Mouse (Mus musculus): ENCODE results near the gene Nipa1. TPM values are rescaled to one million over a fixed set of nuclear protein-coding genes. Genes with fewer than 3 reads are reported as not detected.
"Not testable (repeated sequence)": the region's sequence is repeated elsewhere in the genome, so short reads cannot be mapped to it uniquely, and the experiment has no call there.

Nipa1 gene
- polyA plus RNA-seq, 1 experiment, result 1.2 TPM

DNA sequence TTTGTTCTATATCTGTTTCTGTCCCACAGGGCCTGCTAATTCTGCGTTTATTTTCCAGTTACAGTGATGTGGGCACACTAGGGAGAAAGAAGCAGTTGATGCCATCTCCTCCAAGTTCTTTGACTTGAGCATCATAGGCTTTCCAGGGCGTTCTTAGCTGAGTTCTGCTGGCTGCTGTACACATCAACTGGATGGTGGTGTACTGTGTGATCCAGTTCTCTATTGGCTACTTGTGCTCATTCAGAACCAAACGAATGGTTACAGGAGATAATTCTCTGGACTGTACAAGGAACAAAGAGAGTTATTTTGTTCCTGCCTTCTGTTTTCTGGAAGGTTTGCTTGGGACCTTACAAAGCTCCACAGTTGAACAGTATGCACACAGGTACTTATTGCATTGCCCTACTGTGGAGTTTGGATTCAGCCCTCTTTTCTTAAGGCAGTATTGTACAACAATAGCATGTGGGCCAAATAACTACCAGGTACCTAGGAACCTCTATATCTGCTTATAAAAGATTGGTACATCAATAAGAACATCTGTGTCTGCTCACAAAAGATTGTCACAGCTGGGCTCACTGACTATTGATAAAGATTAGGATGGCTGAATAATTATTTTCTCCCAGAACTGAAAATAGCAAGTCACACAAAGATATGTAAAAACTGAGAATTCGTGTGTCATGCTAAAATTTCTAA, 24.0 kb upstream of the Nipa1 start:
- Histone ChIP-seq H3K4me3 (replicated peaks) (no peak overlapping the region), H3K36me3 (ENCODE audit: control insufficient read depth) (no peaks in the 10 kb centered on the region), H3K9me3 (ENCODE audit: control insufficient read depth, low read length) (no peaks in the 10 kb centered on the region), H3K27me3 (ENCODE audit: control insufficient read depth) (no peaks in the 10 kb centered on the region), H3K4me1 (ENCODE audit: control insufficient read depth) (peaks cover 56% of the 10 kb centered on the region)
- TF ChIP-seq TAL1 (IDR thresholded peaks at IDR 0.05; ENCODE audit: low read length) (peak; percentile 72), GATA1 (IDR thresholded peaks at IDR 0.05; ENCODE audit: low read length) (peak; percentile 61)

DNA sequence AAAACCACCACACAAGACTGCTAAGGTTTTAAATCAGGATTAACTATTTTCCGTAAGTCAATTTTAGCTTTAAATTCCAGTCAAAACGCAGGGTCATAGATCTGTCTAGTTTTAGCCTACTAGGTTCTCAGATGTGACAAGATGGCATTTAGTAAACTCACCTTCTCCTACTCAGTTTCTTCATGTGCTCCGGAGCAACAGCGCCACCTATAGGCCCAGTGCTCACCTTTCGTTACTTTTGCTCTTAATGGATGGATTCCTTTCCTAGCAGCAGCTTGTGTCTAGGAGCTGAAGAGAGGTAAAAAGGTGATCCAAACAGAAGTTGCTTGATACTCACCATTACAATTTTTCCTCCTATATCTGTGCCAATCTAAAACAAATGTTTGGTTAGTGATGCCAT, 22.6 kb upstream of the Nipa1 start:
- Histone ChIP-seq H3K4me3 (replicated peaks) (no peak overlapping the region), H3K9me3 (ENCODE audit: control insufficient read depth, low read length) (no peaks in the 10 kb centered on the region), H3K36me3 (ENCODE audit: control insufficient read depth) (no peaks in the 10 kb centered on the region), H3K27me3 (ENCODE audit: control insufficient read depth) (no peaks in the 10 kb centered on the region), H3K4me1 (ENCODE audit: control insufficient read depth) (peaks cover 49% of the 10 kb centered on the region)
- no peak for TF ChIP-seq TAL1 (IDR thresholded peaks at IDR 0.05; ENCODE audit: low read length)
- no peak for TF ChIP-seq GATA1 (IDR thresholded peaks at IDR 0.05; ENCODE audit: low read length)

DNA sequence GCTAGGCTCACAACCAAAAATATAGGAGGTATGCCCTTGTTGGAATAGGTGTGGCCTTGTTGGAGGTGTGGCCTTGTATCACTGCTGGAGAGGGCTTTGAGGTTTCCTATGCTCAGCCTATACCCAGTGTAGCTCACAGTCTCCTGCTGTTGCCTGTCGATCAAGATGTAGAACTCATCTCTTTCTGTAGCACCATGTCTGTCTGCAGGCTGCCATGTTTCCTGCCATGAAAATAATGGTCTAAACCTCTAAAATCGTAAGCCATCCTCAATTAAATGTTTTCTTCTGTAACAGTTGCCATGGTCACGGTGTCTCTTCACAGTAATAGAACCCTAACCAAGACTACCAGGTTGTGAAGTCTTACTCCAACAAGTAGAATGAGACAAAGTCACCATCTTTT, 3.8 kb upstream of the Nipa1 start:
- Histone ChIP-seq H3K4me3 (replicated peaks) (no peak overlapping the region), H3K27me3 (ENCODE audit: control insufficient read depth) (no peaks in the 10 kb centered on the region)

DNA sequence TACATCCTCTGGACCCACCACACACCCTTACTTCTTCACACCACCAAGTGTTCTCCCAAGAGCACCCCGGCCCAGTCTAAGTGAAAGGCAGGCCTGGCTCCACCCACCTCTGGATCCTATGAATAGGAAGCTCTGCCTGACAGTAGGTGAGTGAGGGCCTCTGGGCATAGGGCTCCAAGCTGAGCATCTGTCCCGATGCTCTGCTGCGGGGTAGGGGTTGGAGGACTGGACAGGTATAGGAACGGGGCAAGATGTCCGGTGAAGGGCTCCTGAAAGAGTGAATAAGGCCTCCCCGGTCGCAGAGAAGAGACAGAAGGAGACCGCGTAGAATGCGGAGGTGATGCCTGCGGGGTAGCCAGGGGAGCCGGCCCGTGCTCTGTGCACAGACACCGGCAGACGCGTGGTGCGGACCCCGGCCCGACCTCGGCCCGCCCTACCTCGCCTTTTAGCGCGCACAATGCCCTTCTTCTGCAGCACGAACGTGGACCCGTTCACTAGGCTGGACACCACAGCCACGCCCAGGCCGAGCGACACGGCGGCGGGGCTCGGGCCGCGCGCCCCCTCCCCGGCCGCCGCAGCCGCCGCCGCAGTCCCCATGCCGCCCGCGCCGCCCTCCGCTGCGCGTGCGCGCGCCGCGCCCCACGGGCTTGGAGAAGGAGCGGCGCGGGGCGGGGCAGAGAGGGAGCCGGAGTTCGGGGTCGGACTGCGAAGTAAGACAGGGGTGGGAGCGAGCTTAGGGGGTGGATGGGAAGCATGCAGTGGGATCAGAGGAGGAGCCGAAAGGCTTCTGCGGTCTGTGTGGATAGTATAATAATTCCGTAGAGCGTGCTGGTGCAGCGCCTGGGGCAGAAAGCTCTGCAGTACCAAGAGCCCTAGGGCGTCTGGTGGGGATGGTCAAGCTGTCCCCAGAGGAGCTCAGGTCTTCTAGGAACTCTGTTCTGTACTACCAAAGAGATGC, 503 bp downstream of the Nipa1 start:
- Histone ChIP-seq H3K4me3 (replicated peaks) (peak overlapping the region; percentile 90), H3K36me3 (ENCODE audit: control insufficient read depth) (peaks cover 36% of the 10 kb centered on the region), H3K4me1 (ENCODE audit: control insufficient read depth) (peaks cover 77% of the 10 kb centered on the region), H3K9me3 (ENCODE audit: control insufficient read depth, low read length) (0 out of 2 replicates have a peak, but pooled peaks cover 3% of the 10 kb centered on the region), H3K27me3 (ENCODE audit: control insufficient read depth) (no peaks in the 10 kb centered on the region)
- no peak for TF ChIP-seq GATA1 (IDR thresholded peaks at IDR 0.05; ENCODE audit: low read length)
- TF ChIP-seq TAL1 (IDR thresholded peaks at IDR 0.05; ENCODE audit: low read length), result no peak

More for the DNA sequence above, 3.8 kb upstream of the Nipa1 start:
- H3K4me1 ChIP-seq (ENCODE audit: control insufficient read depth), result peaks cover 42% of the 10 kb centered on the region
- 0 out of 2 replicates have a peak, but pooled peaks cover 3% of the 10 kb centered on the region for H3K9me3 ChIP-seq (ENCODE audit: control insufficient read depth, low read length)
- TF ChIP-seq GATA1 (IDR thresholded peaks at IDR 0.05; ENCODE audit: low read length), result no peak
- TF ChIP-seq TAL1 (IDR thresholded peaks at IDR 0.05; ENCODE audit: low read length), result no peak
- peaks cover 19% of the 10 kb centered on the region for H3K36me3 ChIP-seq (ENCODE audit: control insufficient read depth)

DNA sequence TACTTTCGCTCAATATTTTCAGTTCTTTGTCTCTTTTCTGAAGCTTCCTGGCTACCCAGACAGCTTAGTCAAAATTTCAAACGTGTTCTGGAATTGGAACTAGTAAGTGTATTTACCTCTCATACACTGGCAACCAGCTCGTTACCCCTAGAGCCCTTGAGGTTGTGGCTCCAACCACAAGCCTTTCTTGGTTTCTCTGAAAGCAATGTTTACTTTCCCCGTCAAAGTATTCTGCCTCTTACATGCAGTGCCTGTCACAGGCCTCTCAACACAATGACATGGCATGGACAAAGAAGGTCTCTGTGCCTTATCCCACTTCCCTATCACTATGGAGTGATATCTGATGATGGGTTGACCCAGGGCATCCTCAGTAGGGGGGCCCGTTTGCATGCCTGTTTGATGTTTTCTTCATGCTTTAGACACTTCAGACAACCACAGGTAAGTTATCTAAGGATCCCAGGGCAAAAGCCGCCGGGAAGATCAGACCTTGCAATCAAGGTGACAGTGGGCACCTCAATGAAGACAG, 1.2 kb downstream of the Nipa1 start:
- Histone ChIP-seq H3K9me3 (ENCODE audit: control insufficient read depth, low read length) (0 out of 2 replicates have a peak, but pooled peaks cover 3% of the 10 kb centered on the region), H3K36me3 (ENCODE audit: control insufficient read depth) (peaks cover 36% of the 10 kb centered on the region), H3K4me1 (ENCODE audit: control insufficient read depth) (peaks cover 77% of the 10 kb centered on the region)

DNA sequence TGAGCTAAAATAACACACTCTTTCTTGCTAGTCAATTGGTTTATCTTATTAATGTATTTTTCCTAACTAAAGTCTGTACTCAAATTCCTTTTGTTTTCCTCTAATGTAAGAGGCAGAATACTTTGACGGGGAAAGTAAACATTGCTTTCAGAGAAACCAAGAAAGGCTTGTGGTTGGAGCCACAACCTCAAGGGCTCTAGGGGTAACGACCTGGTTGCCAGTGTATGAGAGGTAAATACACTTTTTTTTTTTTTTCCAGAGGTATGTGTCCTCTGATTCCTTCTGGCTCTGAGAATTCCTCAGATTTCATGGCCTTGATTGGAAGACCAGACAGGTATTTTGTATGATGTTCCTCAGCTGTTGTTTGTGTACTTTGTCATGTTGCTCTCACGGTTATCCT, 2.0 kb downstream of the Nipa1 start:
- no peak for TF ChIP-seq GATA1 (IDR thresholded peaks at IDR 0.05; ENCODE audit: low read length)
- TF ChIP-seq TAL1 (IDR thresholded peaks at IDR 0.05; ENCODE audit: low read length), result no peak
- H3K36me3 ChIP-seq (ENCODE audit: control insufficient read depth), result peaks cover 38% of the 10 kb centered on the region
- H3K4me1 ChIP-seq (ENCODE audit: control insufficient read depth), result peaks cover 77% of the 10 kb centered on the region
- no peaks in the 10 kb centered on the region for H3K27me3 ChIP-seq (ENCODE audit: control insufficient read depth)
- 0 out of 2 replicates have a peak, but pooled peaks cover 3% of the 10 kb centered on the region for H3K9me3 ChIP-seq (ENCODE audit: control insufficient read depth, low read length)
- peak overlapping the region; percentile 90 for H3K4me3 ChIP-seq (replicated peaks)

More for the DNA sequence above, 1.2 kb downstream of the Nipa1 start:
- peak; percentile 52; the same call in 1 of the 2 replicates for TF ChIP-seq GATA1 (IDR thresholded peaks at IDR 0.05; ENCODE audit: low read length)
- TF ChIP-seq TAL1 (IDR thresholded peaks at IDR 0.05; ENCODE audit: low read length), result no peak
- Histone ChIP-seq H3K27me3 (ENCODE audit: control insufficient read depth) (no peaks in the 10 kb centered on the region), H3K4me3 (replicated peaks) (peak overlapping the region; percentile 90)

DNA sequence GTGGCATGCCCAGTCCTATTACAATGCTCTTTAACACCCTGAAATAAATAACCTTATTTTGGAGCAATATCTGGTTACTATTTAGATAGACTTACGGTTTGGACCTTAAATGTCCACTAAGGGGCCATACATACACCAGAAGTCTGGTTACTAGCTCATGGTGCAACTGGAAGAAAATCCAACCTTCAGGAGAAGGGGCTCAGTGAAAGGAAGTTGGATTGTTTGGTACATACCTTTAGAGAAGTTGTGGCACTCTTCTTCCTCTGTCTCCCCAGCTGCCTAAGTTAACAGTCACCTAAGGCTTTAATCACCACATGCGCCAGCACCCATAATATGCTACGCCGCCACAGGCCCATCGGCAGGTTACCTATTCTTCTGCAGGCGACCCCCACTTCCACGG, 3.9 kb downstream of the Nipa1 start:
- Histone ChIP-seq H3K36me3 (ENCODE audit: control insufficient read depth) (peaks cover 50% of the 10 kb centered on the region), H3K27me3 (ENCODE audit: control insufficient read depth) (no peaks in the 10 kb centered on the region), H3K4me1 (ENCODE audit: control insufficient read depth) (peaks cover 88% of the 10 kb centered on the region), H3K4me3 (replicated peaks) (peak overlapping the region; percentile 90), H3K9me3 (ENCODE audit: control insufficient read depth, low read length) (no peaks in the 10 kb centered on the region)
- TF ChIP-seq GATA1 (IDR thresholded peaks at IDR 0.05; ENCODE audit: low read length) (no peak), TAL1 (IDR thresholded peaks at IDR 0.05; ENCODE audit: low read length) (no peak)

DNA sequence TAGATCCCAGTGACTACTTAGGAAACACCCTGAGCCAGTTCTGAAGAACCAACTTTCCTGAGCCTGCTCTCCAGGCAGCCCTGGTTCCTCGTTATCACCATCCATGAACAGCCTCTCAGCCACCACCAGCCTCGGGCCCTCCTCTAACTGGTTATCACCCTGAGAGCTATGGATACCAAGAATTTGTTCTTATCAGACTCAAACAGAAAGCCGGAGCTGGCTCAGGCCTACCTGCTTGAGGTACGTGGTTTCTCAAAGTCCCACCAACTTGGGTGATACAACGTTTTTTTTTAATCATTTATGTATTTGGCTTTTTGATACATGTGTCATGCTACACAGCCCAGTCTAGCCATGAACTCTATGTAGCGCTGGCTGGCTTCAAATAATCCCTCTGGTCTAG, 4.6 kb downstream of the Nipa1 start:
- Histone ChIP-seq H3K4me1 (ENCODE audit: control insufficient read depth) (peaks cover 88% of the 10 kb centered on the region), H3K36me3 (ENCODE audit: control insufficient read depth) (peaks cover 57% of the 10 kb centered on the region), H3K9me3 (ENCODE audit: control insufficient read depth, low read length) (no peaks in the 10 kb centered on the region), H3K4me3 (replicated peaks) (peak overlapping the region; percentile 90), H3K27me3 (ENCODE audit: control insufficient read depth) (no peaks in the 10 kb centered on the region)
- TF ChIP-seq TAL1 (IDR thresholded peaks at IDR 0.05; ENCODE audit: low read length) (peak; percentile 92), GATA1 (IDR thresholded peaks at IDR 0.05; ENCODE audit: low read length) (peak; percentile 93)

DNA sequence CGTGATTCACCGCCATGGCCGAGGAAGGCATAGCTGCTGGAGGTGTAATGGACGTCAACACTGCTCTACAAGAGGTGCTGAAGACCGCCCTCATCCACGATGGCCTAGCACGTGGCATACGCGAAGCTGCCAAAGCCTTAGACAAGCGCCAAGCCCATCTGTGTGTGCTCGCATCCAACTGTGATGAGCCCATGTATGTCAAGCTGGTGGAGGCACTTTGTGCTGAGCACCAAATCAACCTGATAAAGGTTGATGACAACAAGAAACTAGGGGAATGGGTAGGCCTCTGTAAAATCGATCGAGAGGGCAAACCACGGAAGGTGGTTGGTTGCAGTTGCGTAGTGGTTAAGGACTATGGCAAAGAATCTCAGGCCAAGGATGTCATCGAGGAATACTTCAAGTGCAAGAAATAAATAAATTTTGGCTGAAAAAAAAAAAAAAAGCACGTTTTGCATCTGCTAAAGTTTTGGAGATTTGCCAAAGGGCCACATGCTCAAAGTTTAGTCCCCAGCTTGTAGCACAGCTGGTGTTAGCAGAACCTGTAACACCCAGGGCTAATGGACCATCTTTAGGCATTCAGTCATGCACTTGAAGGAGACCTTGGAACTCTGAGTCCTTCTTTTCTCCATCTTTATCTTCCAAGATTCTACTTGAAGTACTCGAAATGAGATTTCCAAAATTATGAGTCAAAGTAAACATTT, 5.6 kb downstream of the Nipa1 start:
- H3K4me1 ChIP-seq (ENCODE audit: control insufficient read depth), result peaks cover 93% of the 10 kb centered on the region
- H3K4me3 ChIP-seq (replicated peaks), result peak overlapping the region; percentile 90

More for the DNA sequence above, 5.6 kb downstream of the Nipa1 start:
- H3K9me3 ChIP-seq (ENCODE audit: control insufficient read depth, low read length); H3K27me3 ChIP-seq (ENCODE audit: control insufficient read depth): not testable (repeated sequence)
- H3K36me3 ChIP-seq (ENCODE audit: control insufficient read depth), result peaks cover 67% of the 10 kb centered on the region

Measured in erythroblast, embryonic 14.5 days (primary cell).